Mouse (Mus musculus) midbrain, embryonic 10.5 days (tissue): ENCODE measurements around the gene Tcirg1. TPM values are rescaled to one million over a fixed set of nuclear protein-coding genes. Genes with fewer than 3 reads are reported as not detected.

Experiments
- DNase-seq: peaks from one replicate; pipeline ENCODE4 v3.0.0-alpha.2; 2017; ENCODE audit warnings: low spot score
- H3K27ac ChIP-seq: fragments of 300-500 bp; sonication (generic); replicated peaks from 2 replicates; pipeline ENCODE4 v1.5.1; 2016; ENCODE audit warnings: mild to moderate bottlenecking
- H3K27me3 ChIP-seq: fragments of 300-500 bp; sonication (generic); 2 replicates; pipeline ENCODE4 v1.6.1; 2016; ENCODE audit warnings: low read depth, mild to moderate bottlenecking; ENCODE audit not compliant: poor library complexity, severe bottlenecking
- H3K36me3 ChIP-seq: fragments of 300-500 bp; sonication (generic); 2 replicates; pipeline ENCODE4 v1.6.1; 2016; ENCODE audit warnings: mild to moderate bottlenecking, moderate library complexity
- H3K4me1 ChIP-seq: fragments of 300-500 bp; sonication (generic); 2 replicates; pipeline ENCODE4 v1.6.1; 2016
- H3K4me3 ChIP-seq: fragments of 300-500 bp; sonication (generic); 2 replicates; pipeline ENCODE4 v1.5.1; 2016; ENCODE audit warnings: mild to moderate bottlenecking, moderate library complexity
- H3K9me3 ChIP-seq: fragments of 300-500 bp; sonication (generic); replicated peaks from 2 replicates; pipeline ENCODE4 v1.6.1; 2016; ENCODE audit warnings: mild to moderate bottlenecking
- WGBS: fragments of 180-500 bp; shearing (Covaris S2); methylation state at CpG from one replicate; pipeline ENCODE4 v1.1.7; 2016; 5-methylcytosine and 5-hydroxymethylcytosine counted together
- polyA plus RNA-seq: library from polyadenylated mRNA; unstranded; fragments of >200 nt; fragmentation: Nextera tagmentation; extraction: Ambion mirVana; gene quantifications from 2 replicates; pipeline ENCODE4 v1.2.1, GENCODE M21; 2016

Tcirg1 gene
- polyA plus RNA-seq, 1 experiment from 2014 or later, result 17.0 TPM

GRCm38 (mm10) chr19:3882214-3882613 is 24.7 kb downstream of the Tcirg1 start:
- Histone ChIP-seq H3K27ac (no peak overlapping the region), H3K36me3 (peaks cover 47% of the 10 kb centered on the region), H3K4me1 (no peaks in the 10 kb centered on the region), H3K4me3 (no peak overlapping the region), H3K27me3 (no peaks in the 10 kb centered on the region), H3K9me3 (no peaks in the 10 kb centered on the region)
- no peak for DNase-seq
- 86% methylated on average over 4 of the region's 4 CpGs for WGBS

DNA sequence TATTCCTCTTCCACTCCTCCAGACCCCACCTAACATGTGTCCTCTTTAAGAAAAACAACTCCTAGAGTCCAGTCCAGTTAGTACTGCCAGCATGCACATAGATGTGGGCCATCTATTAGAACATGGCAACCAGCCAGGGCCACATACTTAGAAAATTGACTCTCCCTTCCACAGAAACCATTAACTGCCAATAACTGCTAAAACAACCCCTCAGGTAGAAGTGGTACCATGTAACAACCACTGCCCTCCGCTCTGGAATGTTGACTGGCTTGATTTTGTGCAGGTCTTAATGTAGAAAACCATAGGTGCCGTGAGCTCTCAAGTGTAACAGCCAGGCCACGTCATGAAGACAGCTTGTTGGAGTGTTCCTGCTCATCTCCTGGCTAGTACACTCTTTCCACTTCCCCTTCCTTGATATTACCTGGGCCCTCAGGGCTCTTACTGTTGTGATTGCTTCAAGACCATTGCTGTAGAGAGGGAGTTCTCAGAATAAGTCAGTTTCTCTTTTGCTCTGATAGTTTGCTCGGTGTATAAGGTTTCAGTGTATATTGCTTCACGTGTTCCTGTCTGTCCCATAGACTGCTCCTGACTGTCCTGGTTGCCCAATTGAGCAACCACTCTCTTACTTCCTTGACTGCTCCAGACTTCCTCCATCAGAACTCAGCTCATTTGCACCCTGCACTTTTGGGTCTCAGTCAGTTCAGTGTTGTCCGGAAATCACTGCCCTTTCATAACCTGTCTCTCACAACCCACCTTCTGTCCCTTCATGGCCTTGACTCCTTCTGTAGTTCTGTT is 26.7 kb downstream of the Tcirg1 start:
- no peaks in the 10 kb centered on the region for H3K4me1 ChIP-seq
- H3K27me3 ChIP-seq, result no peaks in the 10 kb centered on the region
- peaks cover 38% of the 10 kb centered on the region for H3K36me3 ChIP-seq
- 93% methylated on average over 6 of the region's 6 CpGs for WGBS
- no peak overlapping the region for H3K27ac ChIP-seq
- no peak overlapping the region for H3K4me3 ChIP-seq
- no peak for DNase-seq
- H3K9me3 ChIP-seq, result no peaks in the 10 kb centered on the region

DNA sequence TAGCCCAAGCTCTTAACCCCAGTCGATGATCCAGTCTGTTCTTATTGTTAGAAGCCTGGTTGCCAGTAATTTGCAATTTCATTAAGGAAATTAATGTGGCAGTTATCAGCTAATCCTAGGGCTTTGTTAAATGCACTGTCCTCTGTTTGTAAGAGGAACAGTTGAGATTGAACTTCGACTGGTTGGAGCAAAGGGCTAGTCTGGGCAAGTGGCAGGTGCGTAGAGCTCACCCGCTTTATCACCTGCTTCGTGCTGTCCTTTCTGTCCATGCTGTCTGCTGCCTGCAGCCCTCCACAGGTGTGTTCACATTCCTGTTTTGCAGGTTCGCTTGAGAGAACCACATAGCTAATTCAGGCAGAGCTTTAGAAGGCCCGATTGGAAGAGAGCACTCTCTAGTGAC is 31.9 kb downstream of the Tcirg1 start:
- no peaks in the 10 kb centered on the region for H3K4me1 ChIP-seq
- peaks cover 18% of the 10 kb centered on the region for H3K36me3 ChIP-seq
- no peaks in the 10 kb centered on the region for H3K9me3 ChIP-seq
- no peak for DNase-seq
- WGBS, result 92% methylated on average over 7 of the region's 7 CpGs
- no peak overlapping the region for H3K4me3 ChIP-seq
- no peak overlapping the region for H3K27ac ChIP-seq
- H3K27me3 ChIP-seq, result no peaks in the 10 kb centered on the region

GRCm38 (mm10) chr19:3872373-3872772 is 34.6 kb downstream of the Tcirg1 start:
- H3K36me3 ChIP-seq, result peaks cover 13% of the 10 kb centered on the region
- H3K27ac ChIP-seq, result no peak overlapping the region
- H3K4me3 ChIP-seq, result no peak overlapping the region
- 93% methylated on average over 4 of the region's 4 CpGs for WGBS
- no peaks in the 10 kb centered on the region for H3K4me1 ChIP-seq
- no peaks in the 10 kb centered on the region for H3K9me3 ChIP-seq
- DNase-seq, result no peak
- no peaks in the 10 kb centered on the region for H3K27me3 ChIP-seq

DNA sequence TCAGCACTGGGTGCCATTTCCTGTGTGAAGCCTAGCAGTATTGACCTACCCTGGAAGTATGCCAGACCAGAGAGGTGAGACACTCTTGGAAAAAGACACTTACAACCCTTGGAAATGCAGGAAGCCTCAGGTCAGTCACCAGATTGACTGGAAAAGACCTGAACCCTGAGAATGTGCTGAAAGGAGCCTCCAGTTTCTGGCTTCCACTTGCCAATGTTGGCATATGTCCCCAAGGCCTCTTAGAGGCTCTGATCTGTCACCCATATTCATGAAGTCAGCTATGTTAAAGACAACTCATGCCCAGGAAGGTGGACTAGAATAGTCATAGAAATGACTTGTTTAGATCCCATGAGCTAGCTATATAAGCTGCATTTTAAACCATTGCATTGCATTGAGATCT is 35.5 kb downstream of the Tcirg1 start:
- H3K9me3 ChIP-seq, result no peaks in the 10 kb centered on the region
- peaks cover 13% of the 10 kb centered on the region for H3K36me3 ChIP-seq
- H3K4me3 ChIP-seq, result no peak overlapping the region
- DNase-seq, result no peak
- H3K27me3 ChIP-seq, result no peaks in the 10 kb centered on the region
- H3K27ac ChIP-seq, result no peak overlapping the region
- no peaks in the 10 kb centered on the region for H3K4me1 ChIP-seq

GRCm38 (mm10) chr19:3868290-3868689 is 38.6 kb downstream of the Tcirg1 start:
- WGBS, result 98% methylated on average over 1 of the region's 1 CpGs
- no peak overlapping the region for H3K4me3 ChIP-seq
- H3K4me1 ChIP-seq, result no peaks in the 10 kb centered on the region
- H3K27ac ChIP-seq, result no peak overlapping the region
- H3K36me3 ChIP-seq, result peaks cover 37% of the 10 kb centered on the region
- H3K9me3 ChIP-seq, result peaks cover 5% of the 10 kb centered on the region; the same call in 1 of the 2 replicates
- no peak for DNase-seq
- no peaks in the 10 kb centered on the region for H3K27me3 ChIP-seq

GRCm38 (mm10) chr19:3864960-3865359 is 42.0 kb downstream of the Tcirg1 start:
- H3K9me3 ChIP-seq, result peaks cover 5% of the 10 kb centered on the region; the same call in 1 of the 2 replicates
- DNase-seq, result no peak
- no peaks in the 10 kb centered on the region for H3K27me3 ChIP-seq
- H3K4me3 ChIP-seq, result no peak overlapping the region
- WGBS, result 82% methylated on average over 2 of the region's 2 CpGs
- no peaks in the 10 kb centered on the region for H3K4me1 ChIP-seq
- H3K27ac ChIP-seq, result no peak overlapping the region
- peaks cover 48% of the 10 kb centered on the region for H3K36me3 ChIP-seq

DNA sequence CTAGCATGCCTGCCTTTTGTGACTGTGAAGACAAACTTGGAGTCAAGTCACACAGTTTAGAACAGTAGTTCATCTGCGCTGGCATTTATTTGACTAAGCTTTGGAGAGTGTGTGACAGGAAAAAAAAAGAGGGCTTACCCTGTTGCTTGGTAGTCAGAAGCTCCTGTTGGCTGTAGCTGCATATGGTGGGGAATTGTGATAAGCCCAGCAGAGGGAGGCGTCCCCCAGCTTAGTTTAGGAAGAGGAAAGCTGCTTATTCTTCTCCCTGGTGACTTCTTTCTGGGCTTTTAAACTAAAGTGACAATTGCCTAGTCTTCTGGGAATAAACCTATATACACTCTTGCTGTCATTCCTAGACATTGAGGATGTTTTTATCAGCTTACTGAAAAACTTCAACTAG is 44.2 kb downstream of the Tcirg1 start:
- Histone ChIP-seq H3K4me1 (no peaks in the 10 kb centered on the region), H3K36me3 (peaks cover 49% of the 10 kb centered on the region), H3K27me3 (no peaks in the 10 kb centered on the region), H3K9me3 (peaks cover 5% of the 10 kb centered on the region; the same call in 1 of the 2 replicates), H3K4me3 (no peak overlapping the region), H3K27ac (no peak overlapping the region)
- no peak for DNase-seq
- 77% methylated on average over 2 of the region's 2 CpGs for WGBS

DNA sequence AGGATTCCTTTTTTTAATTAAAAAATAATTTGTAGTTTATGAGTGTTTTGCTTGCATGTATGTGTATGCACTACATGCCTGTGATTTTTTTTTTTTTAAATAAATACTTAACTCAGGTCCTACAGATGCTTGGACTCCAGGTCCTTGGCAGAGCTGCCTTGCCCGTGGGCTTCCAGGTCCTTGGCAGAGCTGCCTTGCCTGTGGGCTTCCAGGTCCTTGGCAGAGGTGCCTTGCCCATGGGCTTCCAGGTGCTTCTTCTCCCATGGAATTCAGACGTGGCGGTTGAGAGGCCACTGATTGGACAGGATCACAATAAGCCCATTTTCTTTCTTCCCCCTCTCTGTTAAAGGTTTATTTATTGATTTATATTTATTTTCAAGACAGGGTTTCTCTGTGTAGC is 49.7 kb downstream of the Tcirg1 start:
- DNase-seq, result no peak
- Histone ChIP-seq H3K4me1 (peaks cover 26% of the 10 kb centered on the region), H3K27ac (no peak overlapping the region), H3K9me3 (no peaks in the 10 kb centered on the region), H3K4me3 (no peak overlapping the region), H3K36me3 (peaks cover 22% of the 10 kb centered on the region), H3K27me3 (no peaks in the 10 kb centered on the region)
- WGBS, result 87% methylated on average over 3 of the region's 3 CpGs

DNA sequence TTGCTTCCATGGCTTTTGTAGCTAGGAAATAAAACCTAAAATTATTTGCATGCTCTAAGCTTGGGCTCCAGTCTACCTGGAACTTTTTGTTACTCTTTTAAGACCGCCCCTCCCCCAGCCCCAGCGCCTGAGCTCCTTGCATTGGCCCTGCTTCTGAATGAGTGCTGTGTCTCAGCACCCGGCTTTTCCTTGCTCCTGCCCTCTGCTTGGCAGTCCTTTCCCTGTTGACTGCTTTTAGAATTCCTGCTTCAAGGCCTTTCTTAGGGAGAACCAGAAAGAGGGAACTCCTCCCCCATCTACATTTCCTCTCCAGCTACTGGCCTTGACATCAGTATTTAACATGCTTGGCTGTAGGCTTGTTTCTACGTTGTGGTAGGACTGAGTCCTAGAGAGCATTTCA is 51.3 kb downstream of the Tcirg1 start:
- no peak for DNase-seq
- Histone ChIP-seq H3K4me3 (no peak overlapping the region), H3K4me1 (peaks cover 37% of the 10 kb centered on the region), H3K36me3 (peaks cover 16% of the 10 kb centered on the region), H3K9me3 (no peaks in the 10 kb centered on the region), H3K27ac (no peak overlapping the region), H3K27me3 (no peaks in the 10 kb centered on the region)
- WGBS, result 25% methylated on average over 4 of the region's 4 CpGs

- DNase-seq, result no peak
- H3K4me3 ChIP-seq, result no peak overlapping the region
- WGBS, result 76% methylated on average over 6 of the region's 6 CpGs
These were observed 51.8 kb downstream of the Tcirg1 start for GRCm38 (mm10) chr19:3855091-3855490.

DNA sequence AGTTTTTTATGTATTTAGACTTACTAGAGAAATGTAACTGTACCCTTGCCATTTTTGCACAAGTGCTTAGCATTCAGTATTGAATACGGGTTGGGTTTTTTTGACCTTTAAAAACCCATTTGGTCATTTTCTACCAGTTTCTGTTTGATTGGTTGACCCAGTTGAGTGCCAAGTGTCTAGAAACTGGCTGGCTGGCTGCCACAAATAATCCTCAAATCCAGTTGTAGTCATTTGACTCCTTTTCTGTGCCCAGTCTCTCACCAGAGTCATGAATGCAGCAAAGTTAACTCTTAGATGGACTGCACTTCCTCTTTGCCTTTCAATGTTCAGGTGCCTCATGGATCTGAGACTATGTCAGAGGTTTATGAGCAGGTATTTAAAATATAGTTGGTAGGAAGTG is 53.0 kb downstream of the Tcirg1 start:
- Histone ChIP-seq H3K36me3 (peaks cover 10% of the 10 kb centered on the region), H3K27ac (no peak overlapping the region), H3K4me3 (peak overlapping the region; percentile 7; the same call in 1 of the 2 replicates), H3K27me3 (no peaks in the 10 kb centered on the region), H3K9me3 (no peaks in the 10 kb centered on the region), H3K4me1 (peaks cover 47% of the 10 kb centered on the region)
- 97% methylated on average over 1 of the region's 1 CpGs for WGBS
- no peak for DNase-seq

More at GRCm38 (mm10) chr19:3855091-3855490, 51.8 kb downstream of the Tcirg1 start:
- Histone ChIP-seq H3K9me3 (no peaks in the 10 kb centered on the region), H3K4me1 (peaks cover 42% of the 10 kb centered on the region), H3K36me3 (peaks cover 12% of the 10 kb centered on the region), H3K27ac (no peak overlapping the region), H3K27me3 (no peaks in the 10 kb centered on the region)

GRCm38 (mm10) chr19:3853121-3853520 is 53.8 kb downstream of the Tcirg1 start:
- peaks cover 47% of the 10 kb centered on the region for H3K4me1 ChIP-seq
- WGBS, result 93% methylated on average over 10 of the region's 10 CpGs
- no peak for DNase-seq
- no peaks in the 10 kb centered on the region for H3K9me3 ChIP-seq
- H3K4me3 ChIP-seq, result peak overlapping the region; percentile 90
- peaks cover 10% of the 10 kb centered on the region for H3K36me3 ChIP-seq
- no peak overlapping the region for H3K27ac ChIP-seq
- H3K27me3 ChIP-seq, result no peaks in the 10 kb centered on the region
